Mouse (Mus musculus): ENCODE results near the gene Mvb12b. TPM values are rescaled to one million over a fixed set of nuclear protein-coding genes. Genes with fewer than 3 reads are reported as not detected.

The Mvb12b gene
- total and polyA plus RNA-seq, 3 experiments: 22.8 to 23.3 TPM; not detected in 1

GRCm38 (mm10) chr2:33907174-33907573 is 19.4 kb upstream of the Mvb12b start:
- no peak for DNase-seq (ENCODE audit: low read depth, low spot score)
- H3K9me3 ChIP-seq (replicated peaks; ENCODE audit: insufficient read depth, low read length): no peaks in the 10 kb centered on the region
- H3K36me3 ChIP-seq (ENCODE audit: control insufficient read depth in 1 of 2, insufficient read depth in 2 of 2, low read length in 2 of 2): no peaks in the 10 kb centered on the region
- H3K4me3 ChIP-seq (ENCODE audit: control insufficient read depth in 1 of 2, insufficient read depth in 1 of 2, low read depth in 2 of 2, low read length in 2 of 2): no peak overlapping the region
- H3K4me1 ChIP-seq (ENCODE audit: control insufficient read depth in 1 of 2, insufficient read depth in 2 of 2, low read length in 2 of 2): no peaks in the 10 kb centered on the region
- peaks cover 0 to 2% of the 10 kb centered on the region in 2 experiments; a peak in 1 of 4 replicates for H3K27me3 ChIP-seq (ENCODE audit: control insufficient read depth in 1 of 2, insufficient read depth in 2 of 2, low read length in 2 of 2)
- TF ChIP-seq MAX (IDR thresholded peaks at IDR 0.05; ENCODE audit: low read length): no peak
- TF ChIP-seq USF1 (IDR thresholded peaks at IDR 0.05; ENCODE audit: low read depth, low read length): no peak
- TF ChIP-seq RAD21 (IDR thresholded peaks at IDR 0.05; ENCODE audit: low read depth, low read length): no peak
- TF ChIP-seq JUND (IDR thresholded peaks at IDR 0.05; ENCODE audit: low read depth, low read length): no peak
- H3K9ac ChIP-seq (ENCODE audit: control insufficient read depth, low read depth, low read length, poor library complexity, severe bottlenecking): no peak overlapping the region
- H3K79me2 ChIP-seq (ENCODE audit: control insufficient read depth, insufficient read depth, low read length, poor library complexity): no peaks in the 10 kb centered on the region
- no peak overlapping the region for H3K27ac ChIP-seq (ENCODE audit: control insufficient read depth, low read depth, low read length)

- Histone ChIP-seq H3K9me3 (replicated peaks; ENCODE audit: insufficient read depth, low read length) (no peaks in the 10 kb centered on the region), H3K36me3 (ENCODE audit: control insufficient read depth in 1 of 2, insufficient read depth in 2 of 2, low read length in 2 of 2) (no peaks in the 10 kb centered on the region), H3K9ac (ENCODE audit: control insufficient read depth, low read depth, low read length, poor library complexity, severe bottlenecking) (no peak overlapping the region), H3K27me3 (ENCODE audit: control insufficient read depth in 1 of 2, insufficient read depth in 2 of 2, low read length in 2 of 2) (peaks cover 0 to 1% of the 10 kb centered on the region in 2 experiments; a peak in 2 of 4 replicates), H3K79me2 (ENCODE audit: control insufficient read depth, insufficient read depth, low read length, poor library complexity) (no peaks in the 10 kb centered on the region), H3K4me3 (ENCODE audit: control insufficient read depth in 1 of 2, insufficient read depth in 1 of 2, low read depth in 2 of 2, low read length in 2 of 2) (no peak overlapping the region), H3K27ac (ENCODE audit: control insufficient read depth, low read depth, low read length) (no peak overlapping the region), H3K4me1 (ENCODE audit: control insufficient read depth in 1 of 2, insufficient read depth in 2 of 2, low read length in 2 of 2) (peaks cover 0 to 3% of the 10 kb centered on the region in 2 experiments; a peak in 2 of 4 replicates)
- DNase-seq (ENCODE audit: low read depth, low spot score): no peak
- TF ChIP-seq E2F4 (IDR thresholded peaks at IDR 0.05; ENCODE audit: borderline replicate concordance, low read depth, low read length) (no peak), MXI1 (IDR thresholded peaks at IDR 0.05; ENCODE audit: low read depth, low read length) (no peak), MAX (IDR thresholded peaks at IDR 0.05; ENCODE audit: low read length) (no peak)
Measured at GRCm38 (mm10) chr2:33895829-33896228, 8.1 kb upstream of the Mvb12b start.

GRCm38 (mm10) chr2:33893151-33893550 is 5.4 kb upstream of the Mvb12b start:
- Histone ChIP-seq H3K27me3 (ENCODE audit: control insufficient read depth in 1 of 2, insufficient read depth in 2 of 2, low read length in 2 of 2) (peaks cover 0 to 1% of the 10 kb centered on the region in 2 experiments; a peak in 1 of 4 replicates), H3K4me1 (ENCODE audit: control insufficient read depth in 1 of 2, insufficient read depth in 2 of 2, low read length in 2 of 2) (peaks cover 0 to 4% of the 10 kb centered on the region in 2 experiments; a peak in 2 of 4 replicates), H3K9ac (ENCODE audit: control insufficient read depth, low read depth, low read length, poor library complexity, severe bottlenecking) (no peak overlapping the region), H3K79me2 (ENCODE audit: control insufficient read depth, insufficient read depth, low read length, poor library complexity) (no peaks in the 10 kb centered on the region), H3K9me3 (replicated peaks; ENCODE audit: insufficient read depth, low read length) (no peaks in the 10 kb centered on the region), H3K36me3 (ENCODE audit: control insufficient read depth in 1 of 2, insufficient read depth in 2 of 2, low read length in 2 of 2) (no peaks in the 10 kb centered on the region), H3K4me3 (ENCODE audit: control insufficient read depth in 1 of 2, insufficient read depth in 1 of 2, low read depth in 2 of 2, low read length in 2 of 2) (no peak overlapping the region), H3K27ac (ENCODE audit: control insufficient read depth, low read depth, low read length) (no peak overlapping the region)
- no peak for DNase-seq (ENCODE audit: low read depth, low spot score)
- TF ChIP-seq MAZ (IDR thresholded peaks at IDR 0.05; ENCODE audit: low read depth, low read length): no peak
- TF ChIP-seq SMC3 (IDR thresholded peaks at IDR 0.05; ENCODE audit: low read depth, low read length): peak; percentile 28; the same call in 1 of the 2 replicates
- no peak for TF ChIP-seq MYB (IDR thresholded peaks at IDR 0.05; ENCODE audit: low read depth, low read length)
- TF ChIP-seq TCF12 (IDR thresholded peaks at IDR 0.05; ENCODE audit: low read depth, low read length): no peak
- peak; percentile 32 to 51 (median 42); a peak in 5 of 6 replicates for TF ChIP-seq CTCF (IDR thresholded peaks at IDR 0.05 in 2 of 3, conservative IDR thresholded peaks at IDR 0.05 in 1 of 3; ENCODE audit: control insufficient read depth in 1 of 3, insufficient read depth in 1 of 3, low read depth in 2 of 3, low read length in 3 of 3, poor library complexity in 1 of 3, severe bottlenecking in 1 of 3)
- no peak for TF ChIP-seq NRF1 (IDR thresholded peaks at IDR 0.05; ENCODE audit: insufficient read depth, low read depth, low read length, poor library complexity, severe bottlenecking)
- no peak for TF ChIP-seq E2F4 (IDR thresholded peaks at IDR 0.05; ENCODE audit: borderline replicate concordance, low read depth, low read length)
- TF ChIP-seq ZNF384 (IDR thresholded peaks at IDR 0.05; ENCODE audit: low read depth, low read length): no peak
- no peak for TF ChIP-seq BHLHE40 (IDR thresholded peaks at IDR 0.05; ENCODE audit: borderline replicate concordance, low read depth, low read length)
- TF ChIP-seq RAD21 (IDR thresholded peaks at IDR 0.05; ENCODE audit: low read depth, low read length): peak; percentile 14
- TF ChIP-seq MXI1 (IDR thresholded peaks at IDR 0.05; ENCODE audit: low read depth, low read length): no peak
- no peak for TF ChIP-seq POLR2AphosphoS5 (IDR thresholded peaks at IDR 0.05; ENCODE audit: borderline replicate concordance, low read depth, low read length)
- TF ChIP-seq HCFC1 (IDR thresholded peaks at IDR 0.05; ENCODE audit: low read depth, low read length): no peak
- TF ChIP-seq GATA1 (IDR thresholded peaks at IDR 0.05; ENCODE audit: low read depth, low read length): no peak

All from MEL (cell line).